Mouse (Mus musculus) splenic B cell, adult 2 months (primary cell): Measurements from ENCODE around the gene Cdk14.
"Not testable (repeated sequence)": the region's sequence is repeated elsewhere in the genome, so short reads cannot be mapped to it uniquely, and the experiment has no call there.

Source experiments
- DNase-seq: peaks from one replicate; pipeline ENCODE4 v3.0.0-alpha.2; 2011; ENCODE audit warnings: low read depth, low spot score
- H3K27me3 ChIP-seq: 2 replicates; pipeline ENCODE4 v1.6.1; 2012; ENCODE audit warnings: mild to moderate bottlenecking, low read length, moderate library complexity, mixed read lengths; ENCODE audit not compliant: control insufficient read depth, poor library complexity, insufficient read depth, severe bottlenecking
- H3K36me3 ChIP-seq: 2 replicates; pipeline ENCODE4 v1.6.1; 2012; ENCODE audit warnings: mild to moderate bottlenecking, low read length, moderate library complexity, mixed read lengths; ENCODE audit not compliant: control insufficient read depth, poor library complexity, insufficient read depth, severe bottlenecking

The Cdk14 gene

GRCm38 (mm10) chr5:5353946-5354345 lies 66.2 kb downstream of the Cdk14 start:
- DNase-seq, result no peak

GRCm38 (mm10) chr5:5344646-5345045 lies 75.5 kb downstream of the Cdk14 start:
- Histone ChIP-seq H3K27me3 (no peaks in the 10 kb centered on the region), H3K36me3 (no peaks in the 10 kb centered on the region)
- no peak for DNase-seq

More at GRCm38 (mm10) chr5:5353946-5354345, 66.2 kb downstream of the Cdk14 start:
- H3K36me3 ChIP-seq, result no peaks in the 10 kb centered on the region
- no peaks in the 10 kb centered on the region for H3K27me3 ChIP-seq

- H3K27me3 ChIP-seq, result no peaks in the 10 kb centered on the region
- no peak for DNase-seq
- no peaks in the 10 kb centered on the region for H3K36me3 ChIP-seq
Measured at GRCm38 (mm10) chr5:5343741-5344140, 76.4 kb downstream of the Cdk14 start.

GRCm38 (mm10) chr5:5343267-5343666 lies 76.8 kb downstream of the Cdk14 start:
- DNase-seq, result no peak
- Histone ChIP-seq H3K27me3 (no peaks in the 10 kb centered on the region), H3K36me3 (no peaks in the 10 kb centered on the region)

- no peak for DNase-seq
- no peaks in the 10 kb centered on the region for H3K27me3 ChIP-seq
- no peaks in the 10 kb centered on the region for H3K36me3 ChIP-seq
Measured at GRCm38 (mm10) chr5:5342410-5343137, 77.5 kb downstream of the Cdk14 start.

GRCm38 (mm10) chr5:5341611-5342010 lies 78.5 kb downstream of the Cdk14 start:
- Histone ChIP-seq H3K36me3 (no peaks in the 10 kb centered on the region), H3K27me3 (no peaks in the 10 kb centered on the region)
- no peak for DNase-seq

GRCm38 (mm10) chr5:5333916-5334315 lies 86.2 kb downstream of the Cdk14 start:
- Histone ChIP-seq H3K36me3 (no peaks in the 10 kb centered on the region), H3K27me3 (no peaks in the 10 kb centered on the region)
- no peak for DNase-seq

- H3K27me3 ChIP-seq, result no peaks in the 10 kb centered on the region
- H3K36me3 ChIP-seq, result no peaks in the 10 kb centered on the region
- DNase-seq, result no peak
Measured at GRCm38 (mm10) chr5:5330926-5331460, 89.1 kb downstream of the Cdk14 start.

- not testable (repeated sequence) for H3K36me3 ChIP-seq, DNase-seq, H3K27me3 ChIP-seq
Measured at GRCm38 (mm10) chr5:5329018-5329417, 91.1 kb downstream of the Cdk14 start.

- Histone ChIP-seq H3K27me3 (no peaks in the 10 kb centered on the region), H3K36me3 (no peaks in the 10 kb centered on the region)
- no peak for DNase-seq
Measured at GRCm38 (mm10) chr5:5326716-5327115, 93.4 kb downstream of the Cdk14 start.

- H3K27me3 ChIP-seq, result no peaks in the 10 kb centered on the region
- no peaks in the 10 kb centered on the region for H3K36me3 ChIP-seq
- no peak for DNase-seq
Measured at GRCm38 (mm10) chr5:5322699-5323098, 97.4 kb downstream of the Cdk14 start.

- Histone ChIP-seq H3K36me3 (no peaks in the 10 kb centered on the region), H3K27me3 (no peaks in the 10 kb centered on the region; the same call in 1 of the 2 replicates)
- no peak for DNase-seq
Measured at GRCm38 (mm10) chr5:5320506-5321181, 99.5 kb downstream of the Cdk14 start.

GRCm38 (mm10) chr5:5319824-5320505 lies 100.1 kb downstream of the Cdk14 start:
- DNase-seq, result no peak
- H3K27me3 ChIP-seq, result no peaks in the 10 kb centered on the region; the same call in 1 of the 2 replicates
- H3K36me3 ChIP-seq, result no peaks in the 10 kb centered on the region

- no peak for DNase-seq
- no peaks in the 10 kb centered on the region for H3K36me3 ChIP-seq
- no peaks in the 10 kb centered on the region; the same call in 1 of the 2 replicates for H3K27me3 ChIP-seq
Measured at GRCm38 (mm10) chr5:5314270-5314669, 105.8 kb downstream of the Cdk14 start.
